Mouse (Mus musculus) hindbrain, embryonic 16.5 days (tissue): ENCODE results near the gene Esrrg. TPM values are rescaled to one million over a fixed set of nuclear protein-coding genes. Genes with fewer than 3 reads are reported as not detected.

Source experiments
- ATAC-seq: fragments of 200-750 bp; cut with Nextera tagmentation; 2 replicates; pipeline ENCODE4 v1.8.0; 2017; ENCODE audit warnings: moderate TSS enrichment, moderate library complexity
- H3K27ac ChIP-seq: fragments of 300-500 bp; sonication (generic); 2 replicates; pipeline ENCODE4 v1.5.1; 2014; ENCODE audit warnings: low read depth, mild to moderate bottlenecking, control low read depth, low read length, moderate library complexity
- H3K27me3 ChIP-seq: fragments of 300-500 bp; sonication (generic); replicated peaks from 2 replicates; pipeline ENCODE4 v1.6.1; 2014; ENCODE audit warnings: low read length; ENCODE audit not compliant: control insufficient read depth, insufficient read depth
- H3K36me3 ChIP-seq: fragments of 300-500 bp; sonication (generic); 2 replicates; pipeline ENCODE4 v1.6.1; 2014; ENCODE audit warnings: mild to moderate bottlenecking, low read length, moderate library complexity, mixed read lengths; ENCODE audit not compliant: control insufficient read depth, insufficient read depth
- H3K4me1 ChIP-seq: fragments of 300-500 bp; sonication (generic); 2 replicates; pipeline ENCODE4 v1.6.1; 2014; ENCODE audit warnings: low read depth, low read length; ENCODE audit not compliant: control insufficient read depth, insufficient read depth
- H3K4me2 ChIP-seq: fragments of 300-500 bp; sonication (generic); 2 replicates; pipeline ENCODE4 v1.6.1; 2014; ENCODE audit warnings: mild to moderate bottlenecking, low read length, control low read depth, moderate library complexity
- H3K4me3 ChIP-seq: fragments of 300-500 bp; sonication (generic); 2 replicates; pipeline ENCODE4 v1.5.1; 2014; ENCODE audit warnings: mild to moderate bottlenecking, low read length, control low read depth, moderate library complexity
- H3K9ac ChIP-seq: fragments of 300-500 bp; sonication (generic); 2 replicates; pipeline ENCODE4 v1.6.1; 2014; ENCODE audit warnings: low read depth, mild to moderate bottlenecking, control low read depth, low read length, moderate library complexity
- H3K9me3 ChIP-seq: fragments of 300-500 bp; sonication (generic); 2 replicates; pipeline ENCODE4 v1.6.1; 2014; ENCODE audit warnings: mild to moderate bottlenecking, low read length, moderate library complexity; ENCODE audit not compliant: control insufficient read depth
- WGBS: fragments of 180-500 bp; shearing (Covaris S2); extraction: QIAGEN DNeasy Blood & Tissue Kit; methylation state at CpG from one replicate; pipeline ENCODE4 v1.1.7; 2014; 5-methylcytosine and 5-hydroxymethylcytosine counted together
- polyA plus RNA-seq: library from polyadenylated mRNA; unstranded; fragments of >200 nt; fragmentation: Nextera tagmentation; extraction: Ambion mirVana; gene quantifications from 2 replicates; pipeline ENCODE4 v1.2.1, GENCODE M21; 2015

Gene Esrrg
- polyA plus RNA-seq, 1 experiment from 2014 or later, result 38.6 TPM

GRCm38 (mm10) chr1:188113240-188113639, 504.6 kb downstream of the Esrrg start:
- Histone ChIP-seq H3K4me3 (no peak overlapping the region), H3K9ac (no peak overlapping the region), H3K4me1 (no peaks in the 10 kb centered on the region), H3K9me3 (no peaks in the 10 kb centered on the region), H3K36me3 (no peaks in the 10 kb centered on the region), H3K27me3 (no peaks in the 10 kb centered on the region), H3K4me2 (no peak overlapping the region), H3K27ac (no peak overlapping the region)
- 76% methylated on average over 3 of the region's 3 CpGs for WGBS
- no peak for ATAC-seq

- H3K27me3 ChIP-seq, result no peaks in the 10 kb centered on the region
- no peaks in the 10 kb centered on the region for H3K4me1 ChIP-seq
- no peak overlapping the region for H3K4me3 ChIP-seq
- no peaks in the 10 kb centered on the region for H3K36me3 ChIP-seq
- H3K27ac ChIP-seq, result no peak overlapping the region
- ATAC-seq, result peak; percentile 93
- no peak overlapping the region for H3K4me2 ChIP-seq
- no peaks in the 10 kb centered on the region for H3K9me3 ChIP-seq
- WGBS, result 32% methylated on average over 3 of the region's 3 CpGs
- no peak overlapping the region for H3K9ac ChIP-seq
Observed at GRCm38 (mm10) chr1:188118125-188118524, 509.5 kb downstream of the Esrrg start.

DNA sequence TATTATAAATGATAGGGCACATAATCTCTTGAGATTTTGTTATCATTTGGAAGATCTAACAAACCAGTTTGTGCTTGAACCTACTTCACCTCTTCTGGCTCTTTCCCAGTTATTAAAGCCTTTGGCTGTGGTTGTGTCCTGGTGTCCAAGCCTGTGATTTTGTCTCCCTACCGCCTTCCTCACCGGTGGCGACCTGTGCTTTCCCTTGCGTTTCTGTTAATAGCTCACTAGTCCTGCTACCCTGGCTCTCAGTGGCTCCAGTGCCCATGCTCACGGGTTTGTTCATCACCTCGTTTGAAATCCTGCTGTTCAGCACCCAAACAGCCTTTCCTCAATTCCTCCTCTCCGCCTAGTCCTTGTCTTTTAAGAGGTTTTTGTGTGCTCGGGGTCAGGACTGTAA, 511.2 kb downstream of the Esrrg start:
- Histone ChIP-seq H3K9me3 (no peaks in the 10 kb centered on the region), H3K27ac (no peak overlapping the region), H3K36me3 (no peaks in the 10 kb centered on the region), H3K4me1 (no peaks in the 10 kb centered on the region), H3K4me2 (no peak overlapping the region), H3K9ac (no peak overlapping the region), H3K4me3 (no peak overlapping the region), H3K27me3 (no peaks in the 10 kb centered on the region)
- WGBS, result 82% methylated on average over 8 of the region's 8 CpGs
- ATAC-seq, result no peak

GRCm38 (mm10) chr1:188125521-188126021, 517.0 kb downstream of the Esrrg start:
- H3K9me3 ChIP-seq, result no peaks in the 10 kb centered on the region
- WGBS, result 92% methylated on average over 6 of the region's 6 CpGs
- H3K36me3 ChIP-seq, result no peaks in the 10 kb centered on the region
- H3K4me3 ChIP-seq, result no peak overlapping the region
- no peak for ATAC-seq
- no peaks in the 10 kb centered on the region for H3K4me1 ChIP-seq
- no peak overlapping the region for H3K9ac ChIP-seq
- H3K27me3 ChIP-seq, result no peaks in the 10 kb centered on the region
- no peak overlapping the region for H3K4me2 ChIP-seq
- H3K27ac ChIP-seq, result no peak overlapping the region

GRCm38 (mm10) chr1:188136126-188136525, 527.5 kb downstream of the Esrrg start:
- ATAC-seq, result no peak
- H3K27me3 ChIP-seq, result no peaks in the 10 kb centered on the region
- 45% methylated on average over 5 of the region's 5 CpGs for WGBS
- H3K4me1 ChIP-seq, result no peaks in the 10 kb centered on the region
- no peak overlapping the region for H3K27ac ChIP-seq
- no peaks in the 10 kb centered on the region for H3K9me3 ChIP-seq
- no peak overlapping the region for H3K9ac ChIP-seq
- no peak overlapping the region for H3K4me3 ChIP-seq
- H3K36me3 ChIP-seq, result no peaks in the 10 kb centered on the region
- H3K4me2 ChIP-seq, result no peak overlapping the region

GRCm38 (mm10) chr1:188139473-188139872, 530.9 kb downstream of the Esrrg start:
- 34% methylated on average over 4 of the region's 4 CpGs for WGBS
- ATAC-seq, result no peak

GRCm38 (mm10) chr1:188140221-188140620, 531.6 kb downstream of the Esrrg start:
- Histone ChIP-seq H3K4me2 (no peak overlapping the region), H3K4me1 (no peaks in the 10 kb centered on the region), H3K36me3 (no peaks in the 10 kb centered on the region), H3K9ac (no peak overlapping the region), H3K4me3 (no peak overlapping the region), H3K9me3 (no peaks in the 10 kb centered on the region), H3K27ac (no peak overlapping the region), H3K27me3 (no peaks in the 10 kb centered on the region)
- ATAC-seq, result no peak
- 67% methylated on average over 4 of the region's 4 CpGs for WGBS

More at GRCm38 (mm10) chr1:188139473-188139872, 530.9 kb downstream of the Esrrg start:
- H3K36me3 ChIP-seq, result no peaks in the 10 kb centered on the region
- no peak overlapping the region for H3K4me3 ChIP-seq
- no peak overlapping the region for H3K4me2 ChIP-seq
- no peak overlapping the region for H3K27ac ChIP-seq
- no peak overlapping the region for H3K9ac ChIP-seq
- H3K9me3 ChIP-seq, result no peaks in the 10 kb centered on the region
- no peaks in the 10 kb centered on the region for H3K27me3 ChIP-seq
- H3K4me1 ChIP-seq, result no peaks in the 10 kb centered on the region

GRCm38 (mm10) chr1:188147381-188148156, 539.0 kb downstream of the Esrrg start:
- no peak overlapping the region for H3K4me3 ChIP-seq
- H3K9ac ChIP-seq, result no peak overlapping the region
- no peak for ATAC-seq
- no peaks in the 10 kb centered on the region for H3K27me3 ChIP-seq
- H3K4me1 ChIP-seq, result no peaks in the 10 kb centered on the region
- H3K27ac ChIP-seq, result no peak overlapping the region
- no peaks in the 10 kb centered on the region for H3K36me3 ChIP-seq
- WGBS, result 79% methylated on average over 12 of the region's 12 CpGs
- no peaks in the 10 kb centered on the region for H3K9me3 ChIP-seq
- no peak overlapping the region for H3K4me2 ChIP-seq

DNA sequence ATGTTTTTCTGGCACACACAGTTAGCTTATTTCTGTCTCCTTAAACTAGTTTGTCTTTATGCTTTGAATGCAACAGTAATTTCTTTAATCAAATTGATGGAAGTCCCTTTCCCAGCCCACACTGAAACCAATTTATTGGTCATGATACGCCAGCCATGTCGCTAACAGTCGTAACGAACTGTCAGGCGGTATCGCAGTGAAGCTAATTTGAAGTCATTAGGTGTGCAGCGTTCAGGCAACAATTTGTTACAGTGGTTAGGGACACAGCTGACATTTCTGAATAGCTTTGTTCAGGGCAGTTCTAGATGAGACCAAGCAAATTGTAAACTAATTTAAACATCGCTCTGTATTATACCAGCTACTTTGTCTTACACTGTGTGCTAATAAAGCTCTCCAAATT, 542.5 kb downstream of the Esrrg start:
- no peaks in the 10 kb centered on the region for H3K36me3 ChIP-seq
- no peak for ATAC-seq
- H3K27ac ChIP-seq, result no peak overlapping the region
- no peaks in the 10 kb centered on the region for H3K27me3 ChIP-seq
- no peak overlapping the region for H3K4me2 ChIP-seq
- no peak overlapping the region for H3K4me3 ChIP-seq
- H3K9me3 ChIP-seq, result no peaks in the 10 kb centered on the region
- H3K9ac ChIP-seq, result no peak overlapping the region
- no peaks in the 10 kb centered on the region for H3K4me1 ChIP-seq
- 37% methylated on average over 8 of the region's 8 CpGs for WGBS
